Mouse (Mus musculus) limb, embryonic 14.5 days (tissue): ENCODE measurements around the gene Rbm7. TPM values are rescaled to one million over a fixed set of nuclear protein-coding genes. Genes with fewer than 3 reads are reported as not detected.

ENCODE experiments used
- ATAC-seq: fragments of 200-750 bp; cut with Nextera tagmentation; 2 replicates; pipeline ENCODE4 v1.8.0; 2017; ENCODE audit warnings: low read depth, moderate number of reproducible peaks, moderate TSS enrichment; ENCODE audit not compliant: low FRiP score
- DNase-seq: peaks from one replicate; pipeline ENCODE4 v3.0.0-alpha.2; 2015; ENCODE audit warnings: low spot score
- H3K27ac ChIP-seq: fragments of 300-500 bp; sonication (generic); replicated peaks from 2 replicates; pipeline ENCODE4 v1.5.1; 2014; ENCODE audit warnings: low read depth, mild to moderate bottlenecking, low read length, moderate library complexity, mixed read lengths
- H3K27me3 ChIP-seq: fragments of 300-500 bp; sonication (generic); 2 replicates; pipeline ENCODE4 v1.6.1; 2014; ENCODE audit warnings: low read length, mixed read lengths; ENCODE audit not compliant: control insufficient read depth, insufficient read depth
- H3K36me3 ChIP-seq: fragments of 300-500 bp; sonication (generic); 2 replicates; pipeline ENCODE4 v1.6.1; 2014; ENCODE audit warnings: mild to moderate bottlenecking, low read length, moderate library complexity, mixed read lengths; ENCODE audit not compliant: control insufficient read depth, insufficient read depth
- H3K4me1 ChIP-seq: fragments of 300-500 bp; sonication (generic); 2 replicates; pipeline ENCODE4 v1.6.1; 2014; ENCODE audit warnings: antibody characterized with exemption, low read length, mixed read lengths; ENCODE audit not compliant: control insufficient read depth, insufficient read depth
- H3K4me2 ChIP-seq: fragments of 300-500 bp; sonication (generic); replicated peaks from 2 replicates; pipeline ENCODE4 v1.6.1; 2014; ENCODE audit warnings: low read depth, mild to moderate bottlenecking, low read length, moderate library complexity; ENCODE audit not compliant: severe bottlenecking
- H3K4me3 ChIP-seq: fragments of 300-500 bp; sonication (generic); replicated peaks from 2 replicates; pipeline ENCODE4 v1.5.1; 2014; ENCODE audit warnings: low read length
- H3K9ac ChIP-seq: fragments of 300-500 bp; sonication (generic); 2 replicates; pipeline ENCODE4 v1.6.1; 2014; ENCODE audit warnings: mild to moderate bottlenecking, low read depth, low read length, moderate library complexity; ENCODE audit not compliant: severe bottlenecking
- H3K9me3 ChIP-seq: fragments of 300-500 bp; sonication (generic); 2 replicates; pipeline ENCODE4 v1.6.1; 2016; ENCODE audit warnings: low read length; ENCODE audit not compliant: control insufficient read depth
- POLR2A ChIP-seq: fragments of 200-500 bp; IDR thresholded peaks from 2 replicates; pipeline ENCODE4 v1.8.0; 2012; ENCODE audit warnings: inconsistent platforms, mild to moderate bottlenecking, moderate library complexity, borderline replicate concordance; ENCODE audit not compliant: insufficient read depth, insufficient read length; ENCODE audit errors: extremely low read depth
- WGBS: fragments of 180-500 bp; shearing (Covaris S2); extraction: QIAGEN DNeasy Blood & Tissue Kit; methylation state at CpG from one replicate; pipeline ENCODE4 v1.1.7; 2014; 5-methylcytosine and 5-hydroxymethylcytosine counted together
- polyA plus RNA-seq, 2 experiments: library from polyadenylated mRNA; depleted of rRNA in 1 of 2; stranded (reverse) in 1 of 2; unstranded in 1 of 2; fragments of >200 nt; fragmentation: Nextera tagmentation in 1 of 2; extraction: Ambion mirVana in 1 of 2; gene quantifications; 2 replicates each; pipeline versions ENCODE4 v1.2.1 to v1.2.3; 2012 to 2014

Rbm7 gene
- polyA plus RNA-seq, 2 experiments, result 54.7 to 122 TPM

DNA sequence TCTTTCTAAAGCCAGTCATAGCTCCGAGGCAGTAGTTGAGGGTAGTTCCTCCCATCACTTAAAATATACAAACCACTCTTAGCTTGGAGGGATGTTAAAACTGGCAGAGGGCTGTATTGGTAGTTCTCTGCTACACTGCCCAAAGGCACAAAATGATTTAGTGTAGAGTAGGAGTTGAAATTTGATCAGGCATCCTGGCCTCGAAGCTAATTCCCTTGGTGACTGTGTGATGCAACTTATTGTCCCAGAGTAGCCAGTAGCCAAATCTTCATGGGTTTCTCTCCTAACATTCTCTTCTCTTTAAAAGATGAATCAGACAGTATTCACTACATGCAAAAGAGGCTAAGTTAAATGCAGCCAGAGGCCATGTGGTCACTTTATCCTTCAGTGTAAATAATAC lies 7.9 kb upstream of the Rbm7 start:
- WGBS, result 66% methylated on average over 2 of the region's 2 CpGs
- no peaks in the 10 kb centered on the region for H3K36me3 ChIP-seq
- no peaks in the 10 kb centered on the region for H3K27me3 ChIP-seq
- no peak for DNase-seq
- no peak overlapping the region for H3K4me3 ChIP-seq
- no peak overlapping the region for H3K9ac ChIP-seq
- no peak overlapping the region for H3K4me2 ChIP-seq
- TF ChIP-seq POLR2A, result no peak
- H3K9me3 ChIP-seq, result no peaks in the 10 kb centered on the region
- no peaks in the 10 kb centered on the region for H3K4me1 ChIP-seq
- H3K27ac ChIP-seq, result no peak overlapping the region
- ATAC-seq, result no peak

DNA sequence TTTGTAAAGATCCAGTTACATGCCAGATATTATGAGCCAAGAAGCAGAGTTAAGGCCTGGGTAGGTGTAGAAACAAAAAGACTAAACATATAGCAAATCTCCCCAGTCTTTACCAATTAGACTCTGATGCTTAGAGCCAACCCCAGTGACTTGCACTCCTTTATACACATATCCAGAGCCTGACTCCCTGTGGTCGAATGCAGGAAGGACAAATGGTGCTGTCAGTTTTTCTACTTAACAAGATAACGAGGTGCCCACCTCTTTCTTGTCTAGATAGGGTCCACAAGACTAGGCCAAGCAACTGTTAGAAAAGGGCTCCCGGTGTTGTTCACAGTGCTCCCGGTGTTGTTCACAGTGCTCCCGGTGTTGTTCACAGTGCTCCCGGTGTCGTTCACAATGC lies 6.1 kb upstream of the Rbm7 start:
- H3K4me1 ChIP-seq, result 0 out of 2 replicates have a peak, but pooled peaks cover under 1% of the 10 kb centered on the region
- H3K9me3 ChIP-seq, result 0 out of 2 replicates have a peak, but pooled peaks cover 2% of the 10 kb centered on the region
- no peak overlapping the region for H3K9ac ChIP-seq
- H3K36me3 ChIP-seq, result no peaks in the 10 kb centered on the region
- ATAC-seq (no peak), DNase-seq (no peak)
- no peak overlapping the region for H3K4me3 ChIP-seq
- no peak overlapping the region for H3K27ac ChIP-seq
- H3K27me3 ChIP-seq, result no peaks in the 10 kb centered on the region
- H3K4me2 ChIP-seq, result no peak overlapping the region
- 82% methylated on average over 7 of the region's 7 CpGs for WGBS
- TF ChIP-seq POLR2A, result no peak

GRCm38 (mm10) chr9:48495548-48495932 lies 441 bp upstream of the Rbm7 start:
- Histone ChIP-seq H3K4me2 (peak overlapping the region; percentile 63), H3K4me1 (peaks cover 10% of the 10 kb centered on the region; the same call in 1 of the 2 replicates), H3K9ac (peak overlapping the region; percentile 91), H3K9me3 (0 out of 2 replicates have a peak, but pooled peaks cover 3% of the 10 kb centered on the region), H3K27ac (peak overlapping the region; percentile 86), H3K27me3 (no peaks in the 10 kb centered on the region), H3K36me3 (peaks cover 30% of the 10 kb centered on the region), H3K4me3 (peak overlapping the region; percentile 79)
- TF ChIP-seq POLR2A, result no peak
- peak; percentile 58 for ATAC-seq
- no peak for DNase-seq
- 3% methylated on average over 34 of the region's 34 CpGs for WGBS

GRCm38 (mm10) chr9:48481214-48482134 lies 13.6 kb downstream of the Rbm7 start:
- Histone ChIP-seq H3K4me1 (peaks cover 8% of the 10 kb centered on the region; the same call in 1 of the 2 replicates), H3K27me3 (no peaks in the 10 kb centered on the region), H3K9me3 (no peaks in the 10 kb centered on the region), H3K27ac (no peak overlapping the region), H3K9ac (peak overlapping the region; percentile 36; the same call in 1 of the 2 replicates), H3K4me3 (peak overlapping the region; percentile 86), H3K36me3 (peaks cover 16% of the 10 kb centered on the region), H3K4me2 (peak overlapping the region; percentile 69)
- no peak for TF ChIP-seq POLR2A
- WGBS, result 20% methylated on average over 20 of the region's 20 CpGs
- DNase-seq (peak; percentile 26), ATAC-seq (no peak)

DNA sequence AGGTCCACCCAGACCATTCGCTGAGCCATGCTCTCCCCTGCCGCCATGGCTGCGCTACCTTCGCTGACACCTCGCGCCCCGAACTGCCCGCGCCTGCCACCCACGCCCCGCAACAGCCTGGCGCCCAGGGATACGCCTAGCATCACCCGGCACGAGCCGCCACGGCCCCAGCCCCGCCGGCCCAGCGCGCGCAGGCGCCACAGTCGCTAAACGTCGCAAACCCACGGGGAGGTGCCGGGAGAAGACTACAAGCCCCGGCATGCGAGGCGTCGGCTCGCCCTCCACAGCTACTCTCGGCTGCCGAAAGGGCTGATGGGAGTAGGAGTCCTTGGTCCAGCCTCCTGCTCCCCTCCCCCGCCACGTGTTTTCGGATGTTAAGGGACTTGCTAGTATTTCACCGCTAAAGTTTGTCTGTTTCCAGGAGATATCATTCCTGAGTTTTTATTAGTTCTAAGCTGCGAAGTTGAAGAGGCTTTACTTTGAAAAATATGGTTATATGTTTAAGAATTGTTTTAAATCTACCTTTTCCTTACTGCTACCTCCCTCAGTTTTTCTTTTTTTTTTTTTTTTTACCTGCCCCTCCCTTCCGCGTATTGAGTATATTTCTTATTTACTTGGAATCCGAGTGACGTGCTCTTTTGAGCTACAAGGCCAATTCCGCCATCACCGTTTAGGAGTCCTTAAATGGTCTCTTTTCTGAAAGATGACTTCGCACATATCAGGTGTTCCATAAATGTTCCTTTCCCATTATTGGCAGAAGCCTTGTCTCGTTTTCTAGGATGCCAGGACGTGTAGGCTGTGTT lies 14.5 kb downstream of the Rbm7 start, which contains the start of gene Rexo2:
Rexo2 (minus strand) TSS at position 213 of the 803 bp plus-strand sequence.
- DNase-seq (peak; percentile 96), ATAC-seq (peak; percentile 98)
- WGBS, result under 1% methylated on average over 49 of the region's 49 CpGs
- no peaks in the 10 kb centered on the region for H3K27me3 ChIP-seq
- peak within 1 kb of the TSS; percentile 81 for H3K9ac ChIP-seq
- H3K27ac ChIP-seq, result 0 out of 2 replicates have a peak within 1 kb of the TSS, but pooled peaks have one; percentile 1
- H3K36me3 ChIP-seq, result peaks cover 20% of the 10 kb centered on the region
- peaks cover 8% of the 10 kb centered on the region; the same call in 1 of the 2 replicates for H3K4me1 ChIP-seq
- H3K4me3 ChIP-seq, result peak within 1 kb of the TSS; percentile 86
- peak within 1 kb of the TSS; percentile 69 for H3K4me2 ChIP-seq
- 0 out of 2 replicates have a peak, but pooled peaks have one; percentile 56 for TF ChIP-seq POLR2A
- H3K9me3 ChIP-seq, result no peaks in the 10 kb centered on the region
